Mouse (Mus musculus) liver, embryonic 18 days (tissue): Measurements from ENCODE around the gene Otud6a. TPM values are rescaled to one million over a fixed set of nuclear protein-coding genes. Genes with fewer than 3 reads are reported as not detected.

Source experiments
- polyA plus RNA-seq: library from polyadenylated mRNA; depleted of rRNA; stranded (reverse); fragments of >200 nt; gene quantifications from 2 replicates; pipeline ENCODE4 v1.2.3, GENCODE M21; 2012; rRNA removed

Otud6a gene
- not detected in 2 replicates for polyA plus RNA-seq

DNA sequence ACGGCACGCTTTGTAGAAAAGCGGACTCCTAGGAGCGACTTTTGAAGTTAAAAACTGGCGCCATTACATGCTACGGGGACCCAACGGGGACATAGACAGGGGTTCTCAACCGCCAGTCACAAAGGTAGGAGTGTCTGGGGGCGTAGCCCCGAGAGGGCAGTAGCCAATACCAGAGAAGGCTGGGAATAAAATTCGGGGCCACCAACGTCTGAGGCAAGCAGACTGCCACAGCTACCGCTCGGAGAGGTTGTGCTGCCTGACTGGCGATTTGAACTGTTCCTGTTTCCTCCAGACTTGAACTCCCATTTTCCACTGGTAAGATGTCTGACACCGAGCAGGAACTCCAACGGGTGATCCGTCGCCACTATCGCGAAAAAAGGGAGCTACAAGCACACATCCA lies at the start of gene Otud6a:
Otud6a (plus strand) TSS at position 321 of the 400 bp plus-strand sequence.

DNA sequence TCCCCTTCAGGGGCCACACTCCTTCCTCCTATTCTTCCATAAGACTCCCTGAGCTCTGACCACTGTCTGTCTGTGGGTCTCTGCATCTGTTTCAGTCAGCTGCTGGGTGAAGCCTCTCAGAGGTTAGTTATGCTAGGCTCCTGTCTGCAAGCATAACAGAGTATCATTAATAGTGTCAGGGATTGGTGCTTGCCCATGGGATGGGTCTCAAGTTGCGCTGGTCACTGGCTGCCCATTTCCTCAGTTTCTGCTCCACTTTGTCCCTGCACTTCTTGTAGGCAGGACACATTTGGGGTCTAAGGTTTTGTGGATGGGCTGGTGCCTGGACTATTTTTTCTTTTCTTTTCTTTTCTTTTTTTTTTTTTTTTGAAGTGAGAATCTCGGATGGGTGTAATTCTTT lies 13.8 kb downstream of the Otud6a start, which contains the start of gene Awat2:
Awat2 (minus strand) TSS at position 101 of the 400 bp plus-strand sequence.

Other genes starting within 250 kb of the Otud6a start
- gene Awat2, start 13.7 kb downstream of the Otud6a start, polyA plus RNA-seq = 0.16 and 0.34 TPM in 2 replicates
- 32.7 and 33.7 TPM in 2 replicates for gene Igbp1, start 65.3 kb downstream of the Otud6a start, polyA plus RNA-seq
- 0.01 TPM in 1 of 2 replicates, not detected in the other for gene Dgat2l6, start 95.8 kb downstream of the Otud6a start, polyA plus RNA-seq
- 0.02 TPM in 1 of 2 replicates, not detected in the other for gene Awat1, start 143.2 kb downstream of the Otud6a start, polyA plus RNA-seq
- 0.72 and 0.91 TPM in 2 replicates for gene P2ry4, start 165.9 kb downstream of the Otud6a start, polyA plus RNA-seq
- gene Arr3, start 176.5 kb downstream of the Otud6a start, polyA plus RNA-seq = not detected in 2 replicates
- gene Kif4, start 196.7 kb downstream of the Otud6a start, polyA plus RNA-seq = 6.1 TPM in 2 replicates
- 22.6 and 23.8 TPM in 2 replicates for gene Pdzd11, start 197.6 kb downstream of the Otud6a start, polyA plus RNA-seq